Mouse (Mus musculus) testis, adult 2 months (tissue): ENCODE measurements at regions not wholly inside any gene's neighbourhood (a gene's known extent, or its start where the extent isn't known, plus 50 kb on each side); places are given as distances from the start of the nearest gene placed in this dataset.

ENCODE experiments used
- H3K27ac ChIP-seq: fragments of 200-500 bp; 2 replicates; pipeline ENCODE4 v1.5.1; 2012; ENCODE audit warnings: low read depth, low read length; ENCODE audit not compliant: control insufficient read depth, insufficient read depth
- H3K27me3 ChIP-seq: fragments of 200-500 bp; 2 replicates; pipeline ENCODE4 v1.6.1; 2012; ENCODE audit warnings: mild to moderate bottlenecking, low read length, moderate library complexity; ENCODE audit not compliant: control insufficient read depth, insufficient read depth
- H3K36me3 ChIP-seq: fragments of 200-500 bp; 2 replicates; pipeline ENCODE4 v1.6.1; 2012; ENCODE audit warnings: mild to moderate bottlenecking, low read length; ENCODE audit not compliant: control insufficient read depth, insufficient read depth
- H3K4me1 ChIP-seq: fragments of 200-500 bp; 2 replicates; pipeline ENCODE4 v1.6.1; 2012; ENCODE audit warnings: low read length; ENCODE audit not compliant: control insufficient read depth, insufficient read depth
- H3K4me3 ChIP-seq: fragments of 200-500 bp; 2 replicates; pipeline ENCODE4 v1.5.1; 2012; ENCODE audit warnings: low read depth, mild to moderate bottlenecking, low read length, moderate library complexity, mixed read lengths; ENCODE audit not compliant: control insufficient read depth
- CTCF ChIP-seq: fragments of 200-500 bp; IDR thresholded peaks from 2 replicates; pipeline ENCODE4 v1.5.1; 2012; ENCODE audit warnings: low read depth, mild to moderate bottlenecking, inconsistent platforms, low read length, moderate library complexity; ENCODE audit not compliant: control insufficient read depth, insufficient read depth, insufficient replicate concordance
- POLR2A ChIP-seq: fragments of 200-500 bp; IDR thresholded peaks from 2 replicates; pipeline ENCODE4 v1.6.1; 2012; ENCODE audit warnings: low read depth, mild to moderate bottlenecking, inconsistent platforms, low read length, moderate library complexity; ENCODE audit not compliant: control insufficient read depth

DNA sequence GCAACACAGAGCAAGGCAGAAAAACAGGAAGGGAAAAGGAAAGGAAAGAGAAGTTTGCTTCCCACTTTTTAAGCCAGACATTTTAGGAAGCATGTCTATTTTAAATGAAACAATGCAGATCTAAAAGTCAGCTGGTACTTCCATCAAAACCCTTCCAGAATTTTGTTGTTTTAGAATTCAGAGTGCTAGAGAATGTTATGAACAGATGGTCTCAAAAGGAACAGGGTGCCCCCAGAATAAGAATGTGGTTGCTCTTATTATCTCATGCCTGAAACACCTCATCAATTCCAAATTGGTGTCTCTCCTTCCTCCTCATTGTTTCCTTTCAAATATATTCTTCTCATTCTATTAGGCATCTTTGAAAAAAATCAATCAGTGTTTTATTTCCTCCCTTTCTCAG lies 60.0 kb upstream of the Gm527 start:
- H3K27ac ChIP-seq: no peak overlapping the region
- no peak for TF ChIP-seq POLR2A
- no peak for TF ChIP-seq CTCF
- H3K4me3 ChIP-seq: no peak overlapping the region
- H3K4me1 ChIP-seq: no peaks in the 10 kb centered on the region
- H3K36me3 ChIP-seq: no peaks in the 10 kb centered on the region
- no peaks in the 10 kb centered on the region for H3K27me3 ChIP-seq
